Mouse (Mus musculus) natural killer cell, adult 2 months (primary cell): Measurements from ENCODE around the gene Slc16a11.
"Not testable (repeated sequence)": the region's sequence is repeated elsewhere in the genome, so short reads cannot be mapped to it uniquely, and the experiment has no call there.

Experiments
- DNase-seq, 2 experiments: peaks; one replicate each; pipeline ENCODE4 v3.0.0; 2022; ENCODE audit warnings: low spot score in 2 of 2

The Slc16a11 gene

GRCm38 (mm10) chr11:70212423-70212822 is at the start of gene Slc16a11:
Gene Slc16a11 (plus strand): TSS chr11:70212752.
- DNase-seq: no peak

- DNase-seq: no peak
These were observed 46.3 kb upstream of the Slc16a11 start for GRCm38 (mm10) chr11:70165972-70166921.

- no peak for DNase-seq
These were observed 44.4 kb upstream of the Slc16a11 start for GRCm38 (mm10) chr11:70168136-70168535.

GRCm38 (mm10) chr11:70169471-70169870 is 43.1 kb upstream of the Slc16a11 start:
- not testable (repeated sequence) for DNase-seq

- DNase-seq: no peak
These were observed 42.3 kb upstream of the Slc16a11 start for GRCm38 (mm10) chr11:70170291-70170690.

- DNase-seq: no peak
These were observed 41.4 kb upstream of the Slc16a11 start for GRCm38 (mm10) chr11:70171181-70171580.

GRCm38 (mm10) chr11:70171847-70172246 is 40.7 kb upstream of the Slc16a11 start:
- peak; percentile 38 to 51 for DNase-seq

GRCm38 (mm10) chr11:70172298-70172697 is 40.3 kb upstream of the Slc16a11 start:
- DNase-seq: no peak

- DNase-seq: no peak
These were observed 38.1 kb upstream of the Slc16a11 start for GRCm38 (mm10) chr11:70174491-70174890.

- no peak for DNase-seq
These were observed 34.9 kb upstream of the Slc16a11 start for GRCm38 (mm10) chr11:70177647-70178046.

GRCm38 (mm10) chr11:70178311-70178710 is 34.2 kb upstream of the Slc16a11 start:
- DNase-seq: no peak

- DNase-seq: no peak
These were observed 33.8 kb upstream of the Slc16a11 start for GRCm38 (mm10) chr11:70178756-70179155.

GRCm38 (mm10) chr11:70179401-70179800 is 33.2 kb upstream of the Slc16a11 start:
- DNase-seq: no peak

- no peak for DNase-seq
These were observed 32.1 kb upstream of the Slc16a11 start for GRCm38 (mm10) chr11:70180496-70180895.

- no peak for DNase-seq
These were observed 27.4 kb upstream of the Slc16a11 start for GRCm38 (mm10) chr11:70185120-70185519.

- no peak for DNase-seq
These were observed 23.0 kb upstream of the Slc16a11 start for GRCm38 (mm10) chr11:70189319-70190134.

GRCm38 (mm10) chr11:70191188-70191587 is 21.4 kb upstream of the Slc16a11 start:
- DNase-seq: no peak

- DNase-seq: no peak
These were observed 20.4 kb upstream of the Slc16a11 start for GRCm38 (mm10) chr11:70192157-70192556.

GRCm38 (mm10) chr11:70193354-70194285 is 18.9 kb upstream of the Slc16a11 start:
- DNase-seq: no peak

GRCm38 (mm10) chr11:70198332-70198731 is 14.2 kb upstream of the Slc16a11 start:
- DNase-seq: peak; percentile 58 to 80

GRCm38 (mm10) chr11:70199107-70199506 is 13.4 kb upstream of the Slc16a11 start:
- no peak for DNase-seq
